Mouse (Mus musculus): ENCODE data around the gene Tbc1d30.

Gene Tbc1d30

DNA sequence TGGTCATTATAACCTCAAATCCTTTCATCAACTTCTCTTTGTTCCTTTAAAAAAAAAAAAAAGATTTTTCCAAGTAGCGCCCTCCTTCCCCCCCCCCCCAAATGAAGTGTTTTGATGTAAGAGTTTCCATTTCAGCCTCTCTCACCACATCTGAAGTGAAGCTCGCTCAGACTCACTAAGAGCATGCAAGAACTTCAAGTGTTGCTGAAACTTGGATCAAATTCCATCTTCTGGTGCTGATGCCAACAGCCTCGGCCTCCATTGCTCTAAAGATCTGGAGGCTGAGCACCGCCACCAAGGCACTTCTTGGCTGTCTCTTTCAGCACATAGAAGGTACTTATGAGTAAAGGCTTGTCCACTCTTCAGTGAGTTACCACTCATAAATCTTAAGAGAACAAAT lies 128.2 kb downstream of the Tbc1d30 start:
- DNase-seq (ENCODE audit: low spot score): no peak

DNA sequence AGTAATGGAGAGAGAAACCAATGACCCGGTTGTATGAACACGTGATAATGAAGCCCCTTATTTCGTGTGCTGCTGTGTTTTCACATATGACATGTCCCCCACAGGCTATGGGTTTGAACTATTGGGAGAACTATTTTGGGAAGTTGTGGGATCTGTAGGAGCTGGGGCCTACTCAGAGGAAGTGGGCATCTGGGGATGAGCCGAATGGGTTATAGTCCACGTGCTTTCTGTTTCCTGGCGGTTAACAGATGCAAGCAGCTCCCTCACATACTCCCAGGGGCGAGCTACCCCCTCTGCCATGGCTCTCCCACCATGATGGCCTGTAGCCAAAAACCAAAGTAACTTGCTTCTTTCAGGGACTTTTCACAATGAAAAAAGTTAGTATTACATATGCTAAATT lies 132.5 kb downstream of the Tbc1d30 start:
- no peak for DNase-seq (ENCODE audit: low spot score)

DNA sequence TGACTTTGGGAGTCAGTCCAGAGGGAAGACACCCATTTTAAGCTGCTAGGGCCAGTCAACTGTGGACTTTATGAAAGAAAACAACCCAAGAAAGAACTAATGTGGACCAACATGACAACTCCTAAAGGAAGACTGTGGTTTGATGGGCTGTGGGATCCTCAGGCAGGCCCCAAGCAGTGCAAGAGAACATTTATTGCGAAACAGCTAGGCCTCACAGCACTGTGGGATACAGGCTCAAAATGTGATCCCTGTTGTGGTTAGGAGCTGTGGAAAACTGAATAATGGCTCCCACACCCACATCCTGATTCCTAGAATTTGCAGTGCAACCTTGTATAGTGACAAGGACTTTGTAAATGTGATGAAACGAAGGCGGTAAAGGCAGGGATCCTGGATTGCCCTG lies 134.3 kb downstream of the Tbc1d30 start:
- DNase-seq (ENCODE audit: low spot score): no peak
